Comparison of ENCODE assay signal across 23 mouse cellular contexts in genomic region chr9:22846783-22847182, GRCm38 (mm10).
DNase-seq lines count a peak whose midpoint lies in the region; ATAC-seq and TF ChIP-seq lines count a peak whose summit lies in the region.
"Had no signal": no experiment of that assay in that cellular context is flagged by ENCODE, and none has a peak within 500 bp of the region (broad histone marks: within the 10 kb centered on the region; RNA-seq: fewer than 3 reads in every experiment).

No protein-coding gene starts in this region.

- no peaks in the 10 kb centered on the region for H3K4me1 ChIP-seq in intestine, postnatal 0 days (replicated peaks; ENCODE audit: control insufficient read depth, insufficient read depth, low read length)
- no peaks in the 10 kb centered on the region for H3K4me1 ChIP-seq in intestine, embryonic 15.5 days (replicated peaks)
- no peaks in the 10 kb centered on the region for H3K4me1 ChIP-seq in midbrain, postnatal 0 days (ENCODE audit: insufficient read depth, low read length)
- H3K4me1 ChIP-seq in midbrain, embryonic 15.5 days, result no peaks in the 10 kb centered on the region; the same call in 1 of the 2 replicates
- H3K4me1 ChIP-seq in forebrain, embryonic 16.5 days (replicated peaks; ENCODE audit: control insufficient read depth, insufficient read depth, low read length), result peaks cover 3% of the 10 kb centered on the region
- H3K4me1 ChIP-seq: forebrain, embryonic 10.5 days; hindbrain, embryonic 15.5 days had no signal

- no peak overlapping the region for H3K27ac ChIP-seq in intestine, postnatal 0 days (ENCODE audit: low read depth, low read length)
- no peak overlapping the region for H3K27ac ChIP-seq in intestine, embryonic 15.5 days
- H3K27ac ChIP-seq in midbrain, postnatal 0 days (ENCODE audit: low read depth, low read length), result no peak overlapping the region
- H3K27ac ChIP-seq in midbrain, embryonic 15.5 days, result no peak overlapping the region
- no peak overlapping the region for H3K27ac ChIP-seq in forebrain, embryonic 16.5 days (ENCODE audit: low read length)
- H3K27ac ChIP-seq: forebrain, embryonic 10.5 days; hindbrain, embryonic 15.5 days; liver, embryonic 13.5 days had no signal

- no peaks in the 10 kb centered on the region for H3K9me3 ChIP-seq in intestine, postnatal 0 days (ENCODE audit: control insufficient read depth)
- H3K9me3 ChIP-seq in intestine, embryonic 15.5 days, result no peaks in the 10 kb centered on the region
- H3K9me3 ChIP-seq in midbrain, postnatal 0 days (ENCODE audit: low read length), result no peaks in the 10 kb centered on the region
- H3K9me3 ChIP-seq in midbrain, embryonic 15.5 days, result no peaks in the 10 kb centered on the region
- H3K9me3 ChIP-seq in forebrain, embryonic 16.5 days (ENCODE audit: control insufficient read depth, low read length), result no peaks in the 10 kb centered on the region
- H3K9me3 ChIP-seq: forebrain, embryonic 10.5 days; hindbrain, embryonic 15.5 days; liver, embryonic 13.5 days had no signal

- no peak for ATAC-seq in intestine, postnatal 0 days
- ATAC-seq in intestine, embryonic 15.5 days, result no peak
- no peak for ATAC-seq in midbrain, postnatal 0 days (ENCODE audit: low FRiP score)
- ATAC-seq in midbrain, embryonic 15.5 days (replicated peaks), result no peak
- no peak for ATAC-seq in forebrain, embryonic 16.5 days
- ATAC-seq: CD4-positive, CD25-positive, alpha-beta regulatory T cell, adult 4 months; forebrain, postnatal 0 days; intestine, embryonic 16.5 days had no signal

- H3K9ac ChIP-seq in intestine, postnatal 0 days (ENCODE audit: low read depth, low read length), result no peak overlapping the region
- no peak overlapping the region for H3K9ac ChIP-seq in intestine, embryonic 15.5 days
- H3K9ac ChIP-seq in midbrain, postnatal 0 days (replicated peaks; ENCODE audit: low read length, poor library complexity, severe bottlenecking), result no peak overlapping the region
- no peak overlapping the region for H3K9ac ChIP-seq in midbrain, embryonic 15.5 days
- no peak overlapping the region for H3K9ac ChIP-seq in forebrain, embryonic 16.5 days (replicated peaks; ENCODE audit: low read depth, low read length)
- H3K9ac ChIP-seq: forebrain, postnatal 0 days; hindbrain, embryonic 15.5 days; liver, embryonic 13.5 days had no signal

- no peaks in the 10 kb centered on the region for H3K27me3 ChIP-seq in intestine, postnatal 0 days (replicated peaks; ENCODE audit: control insufficient read depth, insufficient read depth, low read length)
- no peaks in the 10 kb centered on the region for H3K27me3 ChIP-seq in intestine, embryonic 15.5 days (replicated peaks)
- H3K27me3 ChIP-seq in midbrain, postnatal 0 days (ENCODE audit: insufficient read depth, low read length), result no peaks in the 10 kb centered on the region
- H3K27me3 ChIP-seq in midbrain, embryonic 15.5 days (replicated peaks), result no peaks in the 10 kb centered on the region
- H3K27me3 ChIP-seq in forebrain, embryonic 16.5 days (replicated peaks; ENCODE audit: control insufficient read depth, insufficient read depth, low read length), result no peaks in the 10 kb centered on the region
- H3K27me3 ChIP-seq: hindbrain, embryonic 15.5 days; liver, embryonic 13.5 days had no signal

- H3K36me3 ChIP-seq in intestine, postnatal 0 days (ENCODE audit: control insufficient read depth, insufficient read depth), result no peaks in the 10 kb centered on the region
- H3K36me3 ChIP-seq in intestine, embryonic 15.5 days, result no peaks in the 10 kb centered on the region
- H3K36me3 ChIP-seq in midbrain, postnatal 0 days (ENCODE audit: insufficient read depth, low read length), result no peaks in the 10 kb centered on the region
- H3K36me3 ChIP-seq in midbrain, embryonic 15.5 days (replicated peaks), result no peaks in the 10 kb centered on the region
- H3K36me3 ChIP-seq in forebrain, embryonic 16.5 days (ENCODE audit: control insufficient read depth, insufficient read depth), result no peaks in the 10 kb centered on the region
- H3K36me3 ChIP-seq: forebrain, embryonic 10.5 days; hindbrain, embryonic 15.5 days; liver, embryonic 13.5 days had no signal

- no peak overlapping the region for H3K4me2 ChIP-seq in intestine, postnatal 0 days (replicated peaks; ENCODE audit: low read depth)
- no peak overlapping the region for H3K4me2 ChIP-seq in intestine, embryonic 15.5 days (replicated peaks)
- no peak overlapping the region for H3K4me2 ChIP-seq in midbrain, postnatal 0 days (ENCODE audit: low read depth, low read length, poor library complexity, severe bottlenecking)
- H3K4me2 ChIP-seq in midbrain, embryonic 15.5 days, result no peak overlapping the region
- H3K4me2 ChIP-seq in forebrain, embryonic 16.5 days (ENCODE audit: low read length), result no peak overlapping the region
- H3K4me2 ChIP-seq: hindbrain, embryonic 15.5 days; liver, embryonic 13.5 days; midbrain, embryonic 11.5 days had no signal

- H3K4me3 ChIP-seq in intestine, postnatal 0 days (ENCODE audit: low read depth, low read length), result no peak overlapping the region
- H3K4me3 ChIP-seq in intestine, embryonic 15.5 days (replicated peaks), result no peak overlapping the region
- H3K4me3 ChIP-seq in midbrain, postnatal 0 days (ENCODE audit: low read depth, low read length), result no peak overlapping the region
- H3K4me3 ChIP-seq in midbrain, embryonic 15.5 days, result no peak overlapping the region
- H3K4me3 ChIP-seq in forebrain, embryonic 16.5 days (replicated peaks; ENCODE audit: low read length), result no peak overlapping the region
- H3K4me3 ChIP-seq: forebrain, embryonic 10.5 days; hindbrain, embryonic 15.5 days; liver, embryonic 13.5 days had no signal

- DNase-seq in midbrain, postnatal 0 days (ENCODE audit: low spot score), result no peak
- peak; percentile 69 for DNase-seq in ZHBTc4 (ENCODE audit: low read depth, low spot score)
- peak; percentile 6 for DNase-seq in naive thymus-derived CD4-positive, alpha-beta T cell, adult 2 months (ENCODE audit: low read depth)
- DNase-seq in left cerebral cortex, postnatal 36 days (ENCODE audit: low spot score in 2 of 2), result no peak
- DNase-seq: adrenal gland, postnatal 25 days; cerebellum, adult 18-20 months; cerebellum, postnatal 14 days; forebrain, postnatal 0 days; gastrocnemius, postnatal 25 days; heart, postnatal 4 days; kidney, postnatal 36 days; liver, embryonic 13.5 days; right cerebral cortex, postnatal 14 days; thymus, postnatal 36 days had no signal

- peak; percentile 23; the same call in 1 of the 2 replicates for TF ChIP-seq CTCF in intestine, postnatal 0 days (IDR thresholded peaks at IDR 0.05; ENCODE audit: low read depth)
- TF ChIP-seq CTCF in midbrain, postnatal 0 days (IDR thresholded peaks at IDR 0.05), result peak; percentile 24; the same call in 1 of the 2 replicates

- 77% methylated on average over 1 of the region's 1 CpGs for WGBS in intestine, postnatal 0 days
- WGBS in intestine, embryonic 15.5 days, result 85% methylated on average over 1 of the region's 1 CpGs
- 79% methylated on average over 1 of the region's 1 CpGs for WGBS in midbrain, postnatal 0 days
- 83% methylated on average over 1 of the region's 1 CpGs for WGBS in midbrain, embryonic 15.5 days
- WGBS in forebrain, embryonic 16.5 days, result 75% methylated on average over 1 of the region's 1 CpGs

- intact Hi-C loops in left cerebral cortex, postnatal 36 days (cut with DNase I), result no loop called here

Comparison
In these comparisons a context has a peak if more than half of its experiments do, and no peak if none do; other contexts are left out.
1. DNase-seq: peak in ZHBTc4 (single experiment) and naive thymus-derived CD4-positive, alpha-beta T cell, adult 2 months (single experiment); none in midbrain, postnatal 0 days (single experiment) and left cerebral cortex, postnatal 36 days (0 of 2).